Mouse (Mus musculus) 416B (cell line): ENCODE measurements around the gene Tprkb.
"Not testable (repeated sequence)": the region's sequence is repeated elsewhere in the genome, so short reads cannot be mapped to it uniquely, and the experiment has no call there.

Experiments used
- DNase-seq: peaks from one replicate; pipeline ENCODE4 v3.0.0; 2011; ENCODE audit warnings: low read depth

Tprkb gene

GRCm38 (mm10) chr6:85911587-85911986 is at the start of gene Tprkb:
Tprkb (plus strand) TSS chr6:85911865.
- DNase-seq = peak; percentile 29

GRCm38 (mm10) chr6:85862565-85862964 is 49.1 kb upstream of the Tprkb start:
- DNase-seq = no peak

- DNase-seq = no peak
Observed at GRCm38 (mm10) chr6:85863136-85863535, 48.5 kb upstream of the Tprkb start.

GRCm38 (mm10) chr6:85863840-85864239 is 47.8 kb upstream of the Tprkb start:
- DNase-seq = no peak

- DNase-seq = not testable (repeated sequence)
Observed at GRCm38 (mm10) chr6:85864900-85865639, 46.6 kb upstream of the Tprkb start.

- DNase-seq = not testable (repeated sequence)
Observed at GRCm38 (mm10) chr6:85866166-85866565, 45.5 kb upstream of the Tprkb start.

- DNase-seq = not testable (repeated sequence)
Observed at GRCm38 (mm10) chr6:85866995-85867394, 44.7 kb upstream of the Tprkb start.

- no peak for DNase-seq
Observed at GRCm38 (mm10) chr6:85867726-85868690, 43.7 kb upstream of the Tprkb start.

GRCm38 (mm10) chr6:85869006-85869405 is 42.7 kb upstream of the Tprkb start, which contains the start of gene Nat8f2:
Nat8f2 (minus strand) TSS chr6:85869158.
- not testable (repeated sequence) for DNase-seq

- DNase-seq = not testable (repeated sequence)
Observed at GRCm38 (mm10) chr6:85883246-85883645, 28.4 kb upstream of the Tprkb start.

- no peak for DNase-seq
Observed at GRCm38 (mm10) chr6:85884311-85884710, 27.4 kb upstream of the Tprkb start.

- DNase-seq = no peak
Observed at GRCm38 (mm10) chr6:85888961-85889360, 22.7 kb upstream of the Tprkb start.

- DNase-seq = not testable (repeated sequence)
Observed at GRCm38 (mm10) chr6:85895061-85895648, 16.5 kb upstream of the Tprkb start.

- not testable (repeated sequence) for DNase-seq
Observed at GRCm38 (mm10) chr6:85898596-85899475, 12.8 kb upstream of the Tprkb start.

GRCm38 (mm10) chr6:85902303-85902702 is 9.4 kb upstream of the Tprkb start:
- DNase-seq = no peak

GRCm38 (mm10) chr6:85904642-85905061 is 7.0 kb upstream of the Tprkb start, which contains the start of gene Nat8f4:
Nat8f4 (minus strand) TSS chr6:85904884.
- DNase-seq = peak; percentile 12

- not testable (repeated sequence) for DNase-seq
Observed at GRCm38 (mm10) chr6:85906911-85907351, 4.7 kb upstream of the Tprkb start.

GRCm38 (mm10) chr6:85908341-85908740 is 3.3 kb upstream of the Tprkb start:
- no peak for DNase-seq

GRCm38 (mm10) chr6:85909704-85910103 is 2.0 kb upstream of the Tprkb start:
- no peak for DNase-seq

GRCm38 (mm10) chr6:85915141-85915538 is 3.5 kb downstream of the Tprkb start:
- DNase-seq = peak; percentile 43
